Mouse (Mus musculus): ENCODE results near the gene Cep152.

Gene Cep152

GRCm38 (mm10) chr2:125624127-125624685, 707 bp downstream of the Cep152 start:
- DNase-seq (ENCODE audit: low spot score): no peak

GRCm38 (mm10) chr2:125623211-125623610, 1.7 kb downstream of the Cep152 start:
- DNase-seq (ENCODE audit: low spot score): no peak

- DNase-seq (ENCODE audit: low spot score): no peak
Observed at GRCm38 (mm10) chr2:125620213-125620907, 4.6 kb downstream of the Cep152 start.

- DNase-seq (ENCODE audit: low spot score): no peak
Observed at GRCm38 (mm10) chr2:125615858-125616424, 9.0 kb downstream of the Cep152 start.

- DNase-seq (ENCODE audit: low spot score): no peak
Observed at GRCm38 (mm10) chr2:125615440-125615839, 9.5 kb downstream of the Cep152 start.

- no peak for DNase-seq (ENCODE audit: low spot score)
Observed at GRCm38 (mm10) chr2:125606220-125606845, 18.6 kb downstream of the Cep152 start.

- DNase-seq (ENCODE audit: low spot score): no peak
Observed at GRCm38 (mm10) chr2:125604646-125605045, 20.3 kb downstream of the Cep152 start.

GRCm38 (mm10) chr2:125602970-125603369, 21.9 kb downstream of the Cep152 start:
- DNase-seq (ENCODE audit: low spot score): no peak

GRCm38 (mm10) chr2:125598958-125599357, 26.0 kb downstream of the Cep152 start:
- no peak for DNase-seq (ENCODE audit: low spot score)

- no peak for DNase-seq (ENCODE audit: low spot score)
Observed at GRCm38 (mm10) chr2:125598251-125598650, 26.7 kb downstream of the Cep152 start.

GRCm38 (mm10) chr2:125594786-125595185, 30.1 kb downstream of the Cep152 start:
- no peak for DNase-seq (ENCODE audit: low spot score)

- DNase-seq (ENCODE audit: low spot score): no peak
Observed at GRCm38 (mm10) chr2:125594072-125594471, 30.8 kb downstream of the Cep152 start.

GRCm38 (mm10) chr2:125591895-125592294, 33.0 kb downstream of the Cep152 start:
- DNase-seq (ENCODE audit: low spot score): no peak

GRCm38 (mm10) chr2:125589287-125589686, 35.6 kb downstream of the Cep152 start:
- DNase-seq (ENCODE audit: low spot score): no peak

GRCm38 (mm10) chr2:125581081-125581480, 43.8 kb downstream of the Cep152 start:
- no peak for DNase-seq (ENCODE audit: low spot score)

- DNase-seq (ENCODE audit: low spot score): no peak
Observed at GRCm38 (mm10) chr2:125577670-125578069, 47.2 kb downstream of the Cep152 start.

- no peak for DNase-seq (ENCODE audit: low spot score)
Observed at GRCm38 (mm10) chr2:125576498-125576897, 48.4 kb downstream of the Cep152 start.

- no peak for DNase-seq (ENCODE audit: low spot score)
Observed at GRCm38 (mm10) chr2:125575766-125576165, 49.1 kb downstream of the Cep152 start.

- DNase-seq (ENCODE audit: low spot score): no peak
Observed at GRCm38 (mm10) chr2:125563884-125564283, 61.0 kb downstream of the Cep152 start.

GRCm38 (mm10) chr2:125562407-125562806, 62.5 kb downstream of the Cep152 start:
- no peak for DNase-seq (ENCODE audit: low spot score)

- no peak for DNase-seq (ENCODE audit: low spot score)
Observed at GRCm38 (mm10) chr2:125560037-125560436, 64.9 kb downstream of the Cep152 start.

GRCm38 (mm10) chr2:125558634-125559589, 66.0 kb downstream of the Cep152 start:
- DNase-seq (ENCODE audit: low spot score): no peak
